Mouse (Mus musculus) heart, adult 2 months (tissue): ENCODE measurements at regions not wholly inside any gene's neighbourhood (a gene's known extent, or its start where the extent isn't known, plus 50 kb on each side); places are given as distances from the start of the nearest gene placed in this dataset.

ENCODE experiments used
- DNase-seq, 2 experiments: peaks; one replicate each; pipeline ENCODE4 v3.0.0; 2021
- H3K27ac ChIP-seq: fragments of 200-600 bp; 2 replicates; pipeline ENCODE4 v1.8.1; 2022
- H3K27me3 ChIP-seq: fragments of 200-500 bp; 2 replicates; pipeline ENCODE4 v1.6.1; 2012; ENCODE audit warnings: mild to moderate bottlenecking, low read length, inconsistent platforms, mixed read lengths; ENCODE audit not compliant: control insufficient read depth, insufficient read depth
- H3K36me3 ChIP-seq: fragments of 200-500 bp; 2 replicates; pipeline ENCODE4 v1.6.1; 2012; ENCODE audit warnings: low read length, inconsistent platforms; ENCODE audit not compliant: control insufficient read depth, insufficient read depth
- H3K4me1 ChIP-seq: fragments of 200-500 bp; 2 replicates; pipeline ENCODE4 v1.6.1; 2011; ENCODE audit warnings: low read length; ENCODE audit not compliant: control insufficient read depth, insufficient read depth
- H3K4me3 ChIP-seq: fragments of 200-600 bp; 2 replicates; pipeline ENCODE4 v1.8.1; 2022
- H3K79me2 ChIP-seq: fragments of 200-500 bp; replicated peaks from 2 replicates; pipeline ENCODE4 v1.6.1; 2012; ENCODE audit warnings: mild to moderate bottlenecking, inconsistent platforms, low read length, moderate library complexity, mixed read lengths; ENCODE audit not compliant: control insufficient read depth, insufficient read depth
- H3K9ac ChIP-seq: fragments of 200-500 bp; 2 replicates; pipeline ENCODE4 v1.6.1; 2012; ENCODE audit warnings: low read depth, mild to moderate bottlenecking, control low read depth, inconsistent platforms, low read length, mixed read lengths
- CTCF ChIP-seq: fragments of 200-600 bp; IDR thresholded peaks from 2 replicates; pipeline ENCODE4 v1.8.1; 2022; ENCODE audit warnings: antibody characterized with exemption, mild to moderate bottlenecking, moderate library complexity
- EP300 ChIP-seq: fragments of 200-500 bp; IDR thresholded peaks from 2 replicates; pipeline ENCODE4 v1.6.1; 2011; ENCODE audit warnings: low read depth, low read length, control low read depth; ENCODE audit not compliant: insufficient read depth
- POLR2A ChIP-seq: fragments of 200-500 bp; IDR thresholded peaks from 2 replicates; pipeline ENCODE4 v1.6.1; 2011; ENCODE audit warnings: mild to moderate bottlenecking, low read depth, low read length, control low read depth; ENCODE audit not compliant: insufficient read depth
- WGBS: fragments of 180-500 bp; shearing (Covaris S2); methylation state at CpG from one replicate; pipeline ENCODE4 v1.1.7; 2018; 5-methylcytosine and 5-hydroxymethylcytosine counted together
- intact Hi-C: fragments of 180-260 bp; cut with DNase I; formaldehyde crosslinking; loops from one replicate; pipeline ENCODE4 v1.15.1; 2025

DNA sequence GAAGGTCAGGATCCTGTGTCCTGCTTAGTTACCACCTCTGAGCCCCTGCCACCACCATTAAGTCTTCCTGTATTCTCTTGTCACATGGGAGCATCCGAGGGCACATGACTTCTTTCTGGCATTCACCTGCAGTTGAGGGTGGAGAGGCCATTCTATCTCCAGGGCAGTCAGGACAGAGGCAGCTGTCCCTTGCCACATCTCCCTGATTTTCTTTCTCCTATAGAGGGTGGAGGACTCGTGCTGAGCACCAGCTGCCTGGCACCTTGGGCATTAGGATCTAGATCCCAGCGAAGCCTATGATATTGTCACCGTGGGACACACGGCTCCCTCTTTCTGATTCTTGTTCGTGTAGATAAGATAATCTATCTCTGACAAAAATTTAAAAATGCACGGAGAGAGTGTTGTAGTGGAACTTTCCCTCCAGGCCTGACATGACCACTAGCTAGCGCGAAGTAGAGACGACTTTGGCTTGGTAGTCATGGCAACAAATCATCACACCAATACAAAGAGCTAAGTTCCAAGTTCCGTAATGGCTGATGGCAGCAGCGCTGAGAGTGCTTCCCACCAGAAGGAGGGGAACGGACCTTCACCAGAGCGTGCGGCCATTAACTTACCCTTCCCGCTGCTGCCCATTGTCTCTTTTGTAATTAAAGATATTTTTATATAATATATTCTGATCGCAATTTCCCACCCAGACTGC, 137.7 kb downstream of the Ipmk start:
- TF ChIP-seq CTCF: no peak
- no peak for TF ChIP-seq EP300
- TF ChIP-seq POLR2A: no peak
- Histone ChIP-seq H3K4me3 (no peak overlapping the region), H3K27me3 (no peaks in the 10 kb centered on the region), H3K36me3 (no peaks in the 10 kb centered on the region), H3K27ac (no peak overlapping the region), H3K9ac (no peak overlapping the region), H3K79me2 (no peaks in the 10 kb centered on the region), H3K4me1 (no peaks in the 10 kb centered on the region)
- 64% methylated on average over 17 of the region's 17 CpGs for WGBS
- intact Hi-C loops: no loop called here
- DNase-seq: no peak

GRCm38 (mm10) chr10:71489791-71490190, 142.2 kb downstream of the Ipmk start:
- H3K36me3 ChIP-seq: no peaks in the 10 kb centered on the region
- TF ChIP-seq POLR2A: no peak
- TF ChIP-seq CTCF: no peak
- TF ChIP-seq EP300: no peak
- DNase-seq: no peak
- intact Hi-C loops: no loop called here
- H3K27me3 ChIP-seq: no peaks in the 10 kb centered on the region
- H3K79me2 ChIP-seq: no peaks in the 10 kb centered on the region
- WGBS: 85% methylated on average over 7 of the region's 7 CpGs
- no peak overlapping the region for H3K9ac ChIP-seq
- no peak overlapping the region for H3K27ac ChIP-seq
- no peaks in the 10 kb centered on the region for H3K4me1 ChIP-seq
- no peak overlapping the region for H3K4me3 ChIP-seq

GRCm38 (mm10) chr10:71502096-71502495, 154.5 kb downstream of the Ipmk start:
- WGBS: 37% methylated on average over 4 of the region's 5 CpGs
- DNase-seq: no peak
- no peaks in the 10 kb centered on the region for H3K4me1 ChIP-seq
- H3K9ac ChIP-seq: no peak overlapping the region
- no peaks in the 10 kb centered on the region for H3K79me2 ChIP-seq
- TF ChIP-seq EP300: no peak
- no peak for TF ChIP-seq CTCF
- no peak for TF ChIP-seq POLR2A
- H3K4me3 ChIP-seq: no peak overlapping the region
- H3K27me3 ChIP-seq: no peaks in the 10 kb centered on the region
- intact Hi-C loops: no loop called here
- no peak overlapping the region for H3K27ac ChIP-seq
- H3K36me3 ChIP-seq: no peaks in the 10 kb centered on the region

GRCm38 (mm10) chr10:71504219-71504618, 156.7 kb downstream of the Ipmk start:
- H3K4me1 ChIP-seq: no peaks in the 10 kb centered on the region
- H3K9ac ChIP-seq: no peak overlapping the region
- 44% methylated on average over 1 of the region's 1 CpGs for WGBS

GRCm38 (mm10) chr10:71525290-71525689, 177.7 kb downstream of the Ipmk start:
- H3K27ac ChIP-seq: no peak overlapping the region
- H3K4me1 ChIP-seq: no peaks in the 10 kb centered on the region
- WGBS: 82% methylated on average over 2 of the region's 2 CpGs
- H3K9ac ChIP-seq: no peak overlapping the region
- H3K79me2 ChIP-seq: no peaks in the 10 kb centered on the region
- H3K4me3 ChIP-seq: no peak overlapping the region
- no peak for DNase-seq
- TF ChIP-seq EP300: no peak
- TF ChIP-seq POLR2A: no peak
- no peak for TF ChIP-seq CTCF
- no peaks in the 10 kb centered on the region for H3K36me3 ChIP-seq
- intact Hi-C loops: no loop called here
- no peaks in the 10 kb centered on the region for H3K27me3 ChIP-seq

More at GRCm38 (mm10) chr10:71504219-71504618, 156.7 kb downstream of the Ipmk start:
- no peaks in the 10 kb centered on the region for H3K27me3 ChIP-seq
- H3K27ac ChIP-seq: no peak overlapping the region
- TF ChIP-seq EP300: no peak
- intact Hi-C loops: no loop called here
- no peaks in the 10 kb centered on the region for H3K36me3 ChIP-seq
- H3K79me2 ChIP-seq: no peaks in the 10 kb centered on the region
- no peak overlapping the region for H3K4me3 ChIP-seq
- no peak for DNase-seq

- H3K27ac ChIP-seq: no peak overlapping the region
- no peaks in the 10 kb centered on the region for H3K27me3 ChIP-seq
- H3K4me1 ChIP-seq: no peaks in the 10 kb centered on the region
- H3K79me2 ChIP-seq: no peaks in the 10 kb centered on the region
- WGBS: 73% methylated on average over 2 of the region's 2 CpGs
- no peak overlapping the region for H3K4me3 ChIP-seq
- intact Hi-C loops: no loop called here
- no peak overlapping the region for H3K9ac ChIP-seq
- DNase-seq: no peak
- TF ChIP-seq CTCF (no peak), POLR2A (no peak), EP300 (no peak)
- H3K36me3 ChIP-seq: no peaks in the 10 kb centered on the region
These were observed 186.2 kb downstream of the Ipmk start for GRCm38 (mm10) chr10:71533759-71534158.
